Mouse (Mus musculus) megakaryocyte, adult 5-6 weeks (primary cell): ENCODE data around the gene Trappc6b. TPM values are rescaled to one million over a fixed set of nuclear protein-coding genes. Genes with fewer than 3 reads are reported as not detected.
"Not testable (repeated sequence)": the region's sequence is repeated elsewhere in the genome, so short reads cannot be mapped to it uniquely, and the experiment has no call there.

Experiments used
- ATAC-seq: 2 replicates; pipeline ENCODE4 v1.8.0; 2016; ENCODE audit warnings: mild to moderate bottlenecking, inconsistent platforms; ENCODE audit not compliant: poor library complexity, severe bottlenecking
- total RNA-seq, 2 experiments: library from RNA; stranded (forward) in 1 of 2; stranded (reverse) in 1 of 2; fragments of 153-499, 151-499 nt in 1 of 2; fragments of 221-1000, 200-1000 nt in 1 of 2; gene quantifications; 2 replicates each; pipeline versions ENCODE4 v1.2.3 to v1.2.4; 2015 to 2017

Gene Trappc6b
- 86.7 and 89.7 TPM in 2 replicates for total RNA-seq (2015)
- 47.0 and 65.2 TPM in 2 replicates for total RNA-seq (2017)

DNA sequence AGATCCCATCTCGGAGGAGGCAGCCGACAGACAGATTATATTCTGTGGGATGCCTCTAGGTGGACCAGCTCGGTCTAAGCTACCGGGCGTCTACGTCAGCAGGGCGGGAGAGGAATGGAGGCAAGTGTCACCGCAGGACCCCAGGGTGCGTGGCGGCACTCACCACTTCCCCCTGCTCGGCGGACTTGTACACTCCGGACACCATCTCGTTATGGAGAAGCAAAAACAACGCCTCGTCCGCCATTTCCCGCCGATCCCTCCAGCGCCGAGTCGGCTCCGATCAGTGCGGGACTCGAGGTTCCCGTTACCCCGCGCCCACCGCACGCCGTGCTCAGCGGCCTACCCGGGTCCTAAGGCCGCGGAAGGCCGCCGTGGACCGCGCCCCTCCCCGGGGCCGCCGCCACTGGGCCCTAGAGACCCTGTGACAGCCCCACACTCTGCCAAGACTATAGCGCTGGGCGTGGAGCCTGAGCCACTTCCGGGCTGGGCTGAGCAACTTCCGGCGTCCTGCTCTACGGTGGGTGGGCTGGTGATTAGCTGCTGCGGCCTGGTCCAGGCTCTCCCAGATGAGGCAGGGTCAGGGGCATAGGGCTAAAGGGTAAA, at the start of gene Trappc6b:
Gene Trappc6b, minus strand, starts transcription at position 480 of the 603 bp plus-strand sequence.
- peak; percentile 93 for ATAC-seq

DNA sequence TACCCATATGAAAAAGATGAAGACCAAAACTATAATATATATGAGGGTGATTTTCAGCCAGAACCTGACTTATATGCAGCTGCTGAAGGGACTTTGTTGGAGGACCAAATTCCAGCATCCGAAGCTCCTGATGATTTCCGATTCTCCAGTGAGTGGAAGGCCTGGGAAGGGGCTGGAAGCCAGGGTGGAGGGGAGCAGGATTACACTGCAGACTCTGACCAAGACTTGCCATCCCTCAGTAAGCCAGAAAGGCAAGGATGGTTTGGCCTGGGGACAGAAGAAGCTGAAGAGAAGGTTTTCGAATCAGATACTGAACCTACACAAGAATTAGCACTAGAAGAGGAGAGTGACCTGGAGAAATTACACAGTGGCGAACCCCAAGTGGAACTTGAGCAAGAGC, 46.7 kb upstream of the Trappc6b start:
- ATAC-seq: no peak

DNA sequence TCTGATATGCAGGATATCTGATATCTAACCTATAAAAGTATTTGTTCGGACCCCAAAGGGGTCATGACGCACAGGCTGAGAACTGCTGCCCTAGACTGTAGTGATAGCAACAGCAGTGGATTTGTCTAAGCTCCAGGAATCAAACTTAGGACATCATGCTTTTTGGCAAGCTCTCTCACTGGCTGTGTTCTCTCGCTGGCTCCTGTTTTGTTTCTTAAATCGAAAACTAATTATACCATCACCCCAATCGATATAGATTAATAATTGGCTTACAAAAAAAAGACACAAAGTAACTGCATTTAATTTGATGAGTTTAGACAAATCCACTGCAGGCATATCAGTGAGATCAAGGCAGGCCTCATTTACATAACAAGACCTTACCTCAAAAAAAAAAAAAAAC, 45.2 kb upstream of the Trappc6b start:
- ATAC-seq: no peak

DNA sequence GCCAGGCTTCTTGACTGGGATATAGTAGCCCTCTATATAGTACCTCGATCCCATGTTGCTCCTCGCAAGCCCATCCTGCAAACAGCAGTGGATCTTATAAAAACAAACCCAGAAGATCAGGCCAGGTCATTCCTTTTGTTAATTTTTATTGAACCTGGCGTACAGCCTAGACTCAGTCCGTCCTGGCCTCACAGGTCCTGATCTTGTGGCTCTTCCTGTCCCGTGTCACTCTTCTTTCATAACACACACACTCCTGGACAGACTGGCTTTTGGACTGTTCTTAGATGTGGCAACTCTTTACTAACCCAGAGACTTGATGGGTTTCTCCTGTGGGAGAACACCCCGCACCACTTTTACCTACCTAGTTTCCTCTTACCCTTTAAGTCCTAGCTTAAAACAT, 44.6 kb upstream of the Trappc6b start:
- no peak for ATAC-seq

DNA sequence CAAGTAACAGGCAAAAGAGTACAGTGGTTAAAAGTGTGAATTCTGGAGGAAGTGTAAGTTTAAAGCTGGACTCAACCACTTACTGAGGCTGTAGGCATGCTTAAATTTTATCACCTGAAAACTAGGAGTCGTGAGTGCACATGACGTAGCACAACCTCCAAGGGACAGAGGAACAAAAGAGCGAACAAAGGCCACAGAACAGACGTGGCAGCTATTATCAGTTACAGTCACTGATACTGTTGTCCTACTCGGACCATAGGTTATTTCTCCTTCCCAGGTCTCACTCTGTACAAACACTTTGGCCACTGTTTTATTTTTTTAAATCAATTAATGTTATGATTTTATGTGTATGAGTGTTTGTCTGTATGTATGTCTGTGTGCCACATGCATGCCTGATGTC, 43.5 kb upstream of the Trappc6b start:
- ATAC-seq: no peak

DNA sequence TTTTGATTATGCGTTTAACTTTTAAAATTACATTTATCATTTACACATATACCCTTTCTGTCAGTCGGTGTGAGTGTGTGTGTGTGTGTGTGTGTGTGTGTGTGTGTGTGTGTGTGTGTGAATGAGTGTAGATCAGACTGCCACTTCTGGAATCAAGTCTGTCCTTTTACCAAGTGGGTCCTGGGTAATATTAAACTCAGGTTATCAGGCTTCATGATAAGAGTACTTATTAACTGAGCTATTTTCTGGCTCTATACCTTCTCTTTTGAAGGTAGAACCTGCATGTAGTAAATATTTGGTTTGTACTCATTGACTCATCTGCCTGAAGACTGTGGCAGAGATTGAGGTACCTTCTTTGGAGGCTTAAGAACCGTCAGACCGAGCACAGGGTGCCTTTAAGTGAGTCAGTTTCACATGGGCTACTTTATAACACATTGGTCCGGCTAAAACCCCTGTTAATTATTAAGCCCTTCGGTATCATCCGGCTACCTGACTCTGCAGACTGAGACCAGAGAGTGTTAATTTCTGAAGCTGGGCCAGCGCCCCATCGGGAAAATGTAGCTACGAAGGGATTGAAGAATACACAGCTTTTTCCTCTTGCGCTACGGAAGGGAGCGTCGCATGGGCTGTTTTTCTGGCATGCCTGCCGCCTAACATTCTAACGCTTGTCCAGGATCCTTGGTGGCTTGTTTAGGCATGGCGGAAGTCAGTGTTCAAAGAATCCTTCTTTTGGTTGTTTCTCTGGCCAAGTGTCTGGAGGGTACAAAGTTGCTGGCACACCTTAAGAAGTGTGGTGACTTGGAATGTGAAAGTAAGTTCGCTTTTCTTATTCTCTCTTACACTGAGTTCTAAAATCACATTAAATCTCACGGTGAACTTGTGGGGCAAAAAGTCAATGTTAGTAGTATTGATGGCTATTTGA, 34.1 kb upstream of the Trappc6b start, which contains the start of gene Mia2:
Gene Mia2, plus strand, starts transcription at position 696 of the 922 bp plus-strand sequence.
- no peak for ATAC-seq

DNA sequence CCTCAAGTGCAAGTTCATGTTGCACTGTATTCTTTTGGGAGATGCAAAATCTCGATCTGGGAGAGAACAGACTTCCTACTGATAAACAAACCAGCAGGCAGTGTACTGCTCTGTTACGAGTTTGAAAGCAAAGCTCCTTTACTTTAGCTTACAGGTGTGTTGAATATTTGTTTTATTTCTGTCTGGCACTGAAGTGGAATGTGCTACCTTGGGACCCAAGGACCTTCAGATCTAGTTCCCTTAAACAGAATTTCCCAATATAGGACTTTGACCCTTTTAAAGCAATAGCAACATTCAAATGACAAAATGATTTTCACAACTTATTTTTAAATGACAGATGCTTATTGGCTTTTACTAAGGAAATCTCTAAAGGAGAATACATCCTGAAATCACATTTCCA, 32.3 kb upstream of the Trappc6b start:
- ATAC-seq: no peak

DNA sequence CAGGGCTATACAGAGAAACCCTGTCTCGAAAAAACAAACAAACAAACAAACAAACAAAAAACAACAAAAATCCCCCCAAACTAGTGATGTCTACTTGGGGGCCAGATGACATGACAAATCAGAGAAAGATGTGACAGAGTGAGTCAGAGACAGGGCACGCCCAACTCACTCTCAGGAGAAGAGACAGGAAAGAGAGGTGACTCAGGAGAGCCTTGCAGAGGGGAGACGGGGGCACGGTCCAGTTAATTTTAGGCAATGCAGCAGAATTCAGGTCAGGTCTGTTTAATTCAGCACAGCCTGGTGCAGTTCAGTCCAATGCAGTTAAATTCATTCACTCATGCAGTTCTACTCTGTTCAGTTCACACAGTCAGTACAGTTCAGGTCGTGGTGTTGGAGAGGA, 24.9 kb upstream of the Trappc6b start:
- ATAC-seq: no peak

DNA sequence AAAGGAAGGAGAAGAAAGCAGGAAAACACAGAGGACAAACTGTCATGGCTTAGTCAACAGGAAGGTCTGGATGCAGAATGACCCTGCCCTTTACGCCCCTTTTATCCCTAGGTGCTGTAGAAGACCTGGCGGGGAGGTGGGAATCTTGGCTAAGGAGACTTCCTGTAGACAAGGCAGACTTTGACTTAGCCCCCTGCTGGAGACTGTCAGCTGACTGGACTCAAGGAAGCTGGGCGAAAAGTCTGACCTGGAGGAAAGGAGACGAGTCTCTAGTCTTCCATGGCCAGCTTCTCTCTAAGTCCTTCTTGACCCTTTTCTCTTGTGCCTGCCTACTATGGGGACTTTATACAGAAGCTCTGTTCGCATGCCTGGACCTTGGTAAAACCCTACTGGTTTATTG, 23.2 kb upstream of the Trappc6b start:
- no peak for ATAC-seq

DNA sequence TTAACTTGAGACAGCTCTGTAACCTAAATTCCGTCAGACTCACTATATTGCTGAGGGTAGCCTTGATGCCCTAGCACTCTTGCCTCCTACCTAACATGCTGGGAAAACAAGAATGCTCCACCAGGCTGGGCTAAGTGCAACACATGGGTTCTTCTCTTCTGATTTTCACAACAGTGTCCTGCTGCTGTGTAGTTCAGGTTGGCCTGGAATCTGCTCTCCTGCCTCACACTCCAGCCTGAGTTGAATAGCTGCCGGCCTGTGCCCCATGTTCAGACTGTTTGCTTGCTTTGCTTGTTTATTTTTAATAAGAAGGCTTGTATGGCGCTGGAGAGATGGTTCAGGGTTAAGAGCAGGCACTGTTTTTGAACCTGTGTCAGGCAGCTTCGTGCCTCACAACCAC, 19.2 kb upstream of the Trappc6b start:
- no peak for ATAC-seq

DNA sequence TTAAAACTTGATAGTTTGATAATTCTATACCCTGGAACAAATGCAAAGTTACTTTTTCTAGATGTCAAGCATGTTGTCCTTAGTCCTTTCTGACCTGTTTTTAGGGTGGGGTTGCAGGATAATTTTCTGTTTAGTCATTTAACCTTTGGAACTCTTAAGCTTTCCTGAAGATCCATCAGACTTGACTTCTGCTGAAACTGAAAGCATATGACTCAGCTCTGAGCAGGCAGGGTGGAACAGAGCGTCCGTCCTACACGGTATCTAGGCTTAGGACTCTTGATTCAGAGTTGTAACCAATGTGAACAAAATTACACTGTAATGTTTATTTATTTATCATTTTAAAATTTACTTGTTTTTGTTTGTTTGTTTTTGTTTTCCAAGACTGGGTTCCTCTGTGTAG, 16.6 kb upstream of the Trappc6b start:
- ATAC-seq: no peak

DNA sequence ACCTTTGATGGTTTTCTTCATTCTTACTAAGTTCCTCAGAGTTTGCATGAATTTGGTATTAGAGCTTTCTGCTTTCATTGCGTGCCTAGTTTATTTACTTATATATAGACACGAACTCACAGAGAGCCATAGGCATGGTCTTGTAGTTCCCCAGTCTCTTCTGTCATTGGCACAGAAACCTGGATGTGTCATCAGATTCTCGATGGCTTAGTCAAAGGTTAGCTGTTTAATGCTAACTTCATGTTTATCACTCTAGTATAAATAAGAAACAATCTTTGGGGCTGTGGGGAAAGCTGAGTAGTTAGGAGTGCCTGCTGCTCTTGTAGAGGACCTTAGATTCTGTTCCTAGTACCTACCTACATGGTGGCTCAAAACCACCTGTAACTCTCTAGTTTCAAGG, 15.7 kb upstream of the Trappc6b start:
- no peak for ATAC-seq

DNA sequence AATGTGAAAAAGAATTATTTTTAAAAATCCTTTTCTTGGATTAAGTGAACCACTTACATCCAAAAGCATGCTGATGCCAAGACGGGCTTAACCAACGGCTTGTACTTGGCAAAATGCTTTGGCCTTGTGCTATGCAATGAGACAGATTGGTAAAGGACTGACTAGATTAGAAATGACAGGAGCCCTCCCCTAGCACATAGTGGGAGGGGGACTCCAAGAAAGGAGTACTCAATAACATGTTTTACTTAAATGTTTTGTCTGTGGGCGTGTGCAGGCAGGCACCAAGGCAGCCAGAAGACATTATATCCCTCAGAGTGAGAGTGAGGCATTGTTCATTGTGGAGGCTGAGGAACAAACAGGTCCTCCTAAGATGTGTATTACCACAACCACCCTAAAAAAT, 12.8 kb upstream of the Trappc6b start:
- no peak for ATAC-seq

DNA sequence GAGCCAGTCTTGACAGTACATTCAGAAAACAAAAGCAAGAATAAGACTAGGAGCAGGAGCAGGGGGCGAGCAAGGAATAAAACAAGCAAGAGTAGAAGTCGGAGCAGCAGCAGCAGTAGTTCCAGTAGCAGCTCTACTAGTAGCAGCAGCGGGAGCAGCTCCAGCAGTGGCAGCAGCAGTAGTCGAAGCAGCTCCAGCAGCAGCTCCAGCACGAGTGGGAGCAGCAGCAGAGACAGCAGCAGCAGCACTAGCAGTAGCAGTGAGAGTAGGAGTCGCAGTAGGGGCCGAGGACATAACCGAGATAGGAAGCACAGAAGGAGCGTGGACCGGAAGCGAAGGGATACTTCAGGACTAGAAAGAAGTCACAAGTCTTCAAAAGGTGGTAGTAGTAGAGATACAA, 11.0 kb upstream of the Trappc6b start:
- ATAC-seq: no peak

DNA sequence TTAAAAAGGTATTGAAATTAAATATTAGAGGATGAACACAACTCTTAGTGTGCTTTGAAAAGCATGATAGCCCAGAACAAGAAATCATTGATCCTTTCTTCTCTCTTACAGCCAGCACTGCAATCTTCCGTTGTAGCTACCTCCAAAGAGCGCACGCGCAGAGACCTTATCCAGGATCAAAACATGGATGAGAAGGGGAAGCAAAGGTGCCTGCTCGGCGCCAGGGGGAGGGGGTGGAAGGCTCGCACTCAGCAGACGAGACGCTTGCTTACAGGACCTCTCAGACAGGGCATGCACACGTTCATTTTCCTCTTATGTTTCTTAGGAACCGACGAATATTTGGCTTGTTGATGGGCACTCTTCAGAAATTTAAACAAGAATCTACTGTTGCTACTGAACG, 7.5 kb upstream of the Trappc6b start:
- ATAC-seq: no peak

DNA sequence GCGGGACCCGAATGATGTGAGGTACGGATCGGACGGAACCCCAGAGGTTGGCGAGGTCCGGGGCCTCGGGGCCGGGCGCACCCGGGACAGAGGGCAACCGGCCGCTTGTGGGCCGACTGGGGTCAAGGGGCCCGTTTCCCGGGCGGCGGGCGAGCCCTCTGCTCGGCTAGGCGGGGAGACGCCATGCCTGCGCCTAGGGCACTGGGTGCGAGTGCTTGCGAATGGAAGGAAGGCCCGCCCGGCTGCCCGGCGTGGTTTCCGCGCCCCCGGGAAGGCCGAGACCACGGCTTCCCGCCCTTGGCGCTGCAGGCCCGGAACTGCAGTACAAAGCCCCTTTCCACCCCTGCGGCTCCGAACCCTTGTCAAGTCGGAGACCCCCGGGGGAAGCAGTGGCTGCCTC, 5.8 kb upstream of the Trappc6b start:
- ATAC-seq: peak; percentile 1; the same call in 1 of the 2 replicates

DNA sequence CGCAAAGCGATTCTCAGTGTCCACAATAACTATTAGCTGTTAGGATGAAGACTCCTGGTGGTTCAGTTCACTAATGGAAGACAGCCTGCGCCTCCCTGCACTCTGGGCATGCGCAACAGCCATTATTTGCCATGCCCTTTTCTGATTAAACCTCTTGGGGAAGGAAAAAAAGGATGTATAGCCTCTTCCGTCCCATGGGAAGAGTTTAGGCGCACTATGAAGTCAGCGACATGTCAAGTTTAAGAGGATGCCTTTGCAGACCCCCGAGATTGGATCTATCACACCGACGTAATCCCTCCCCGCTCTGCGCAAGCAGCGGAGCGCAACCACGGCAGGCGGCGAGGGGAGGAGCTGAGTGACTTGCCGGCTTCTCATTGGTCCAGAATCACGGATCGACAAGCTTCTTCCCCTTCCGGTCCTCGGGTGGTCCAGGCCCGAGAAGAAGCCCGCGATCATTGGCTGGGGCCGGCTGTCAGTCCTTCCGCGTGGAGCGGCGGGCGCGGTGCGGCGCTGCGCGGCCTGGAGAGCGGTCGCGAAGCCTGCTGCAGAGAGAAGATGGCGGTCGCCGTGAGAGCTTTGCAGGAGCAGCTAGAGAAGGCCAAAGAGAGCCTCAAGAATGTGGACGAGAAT, 5.3 kb upstream of the Trappc6b start, which contains the start of gene Pnn:
Gene Pnn, plus strand, starts transcription at position 437 of the 630 bp plus-strand sequence.
- ATAC-seq: peak; percentile 99

DNA sequence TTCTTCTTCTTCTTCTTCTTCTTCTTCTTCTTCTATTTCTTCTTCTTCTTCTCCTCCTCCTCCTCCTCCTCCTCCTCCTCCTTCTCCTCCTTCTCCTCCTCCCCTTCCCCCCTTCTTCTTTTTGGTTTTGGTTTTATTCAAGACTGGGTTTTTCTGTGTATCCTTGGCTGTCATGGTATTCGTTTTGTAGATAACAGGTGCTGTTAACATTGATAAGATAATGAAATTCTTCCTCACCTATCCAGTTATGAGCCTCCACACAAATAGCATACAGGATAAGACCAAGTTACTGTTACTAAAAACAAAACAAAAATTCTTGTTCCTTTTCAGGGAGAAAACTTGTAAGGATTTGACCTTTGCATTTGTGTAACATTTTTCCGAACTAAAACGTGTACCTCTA, 4.5 kb upstream of the Trappc6b start:
- ATAC-seq: no peak

DNA sequence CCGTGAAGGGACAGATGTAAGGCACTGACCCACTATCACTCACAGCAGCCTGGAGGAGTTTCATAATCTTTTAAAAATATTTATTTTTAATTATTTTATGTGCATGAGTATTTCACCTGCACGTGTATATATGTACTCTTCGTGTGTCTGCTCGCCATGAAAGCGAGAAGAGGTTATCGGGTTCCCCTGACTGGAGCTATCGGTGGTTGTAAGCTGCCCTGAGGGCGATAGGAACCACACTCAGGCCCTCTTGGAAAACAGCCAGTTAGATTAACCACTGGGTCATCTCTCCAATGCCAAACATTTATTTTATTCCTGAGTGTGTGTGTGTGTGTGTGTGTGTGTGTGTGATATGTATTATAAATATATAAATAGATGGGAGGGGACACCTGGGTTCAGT, 3.6 kb upstream of the Trappc6b start:
- ATAC-seq: no peak

DNA sequence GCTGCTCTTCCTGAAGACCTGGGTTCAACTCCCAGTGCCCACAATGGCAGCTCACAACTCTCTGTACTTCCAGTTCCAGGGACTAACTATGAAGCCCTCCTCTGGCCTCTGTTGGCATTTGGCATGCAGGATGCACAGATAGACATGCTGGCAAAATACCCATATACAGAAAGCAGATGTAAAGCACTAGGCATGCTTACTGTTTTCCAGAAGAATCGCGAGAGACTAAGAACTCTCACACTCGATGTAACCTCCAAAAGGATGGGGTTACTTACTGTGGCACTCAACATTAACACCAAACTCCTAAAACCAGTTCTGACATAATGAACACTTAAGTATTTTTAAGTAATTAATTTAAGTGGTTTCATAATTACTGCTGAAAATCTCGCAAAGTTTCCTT, 950 bp downstream of the Trappc6b start:
- no peak for ATAC-seq

DNA sequence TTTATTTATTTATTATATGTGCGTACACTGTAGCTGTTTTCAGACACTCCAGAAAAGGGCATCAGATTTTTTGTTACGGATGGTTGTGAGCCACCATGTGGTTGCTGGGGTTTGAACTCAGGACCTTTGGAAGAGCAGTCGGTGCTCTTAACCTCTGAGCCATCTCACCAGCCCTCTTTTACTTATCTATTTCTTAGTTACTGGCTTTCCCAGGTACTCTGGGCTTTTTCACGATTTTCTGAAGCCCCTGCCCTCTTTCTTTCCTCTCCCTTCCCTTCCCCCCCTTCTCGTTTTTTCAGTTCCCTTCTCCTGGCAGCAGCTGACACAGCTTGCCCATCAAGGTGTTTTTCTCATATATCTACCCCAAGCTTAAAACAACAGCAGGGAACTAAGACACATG, 3.0 kb downstream of the Trappc6b start:
- not testable (repeated sequence) for ATAC-seq

DNA sequence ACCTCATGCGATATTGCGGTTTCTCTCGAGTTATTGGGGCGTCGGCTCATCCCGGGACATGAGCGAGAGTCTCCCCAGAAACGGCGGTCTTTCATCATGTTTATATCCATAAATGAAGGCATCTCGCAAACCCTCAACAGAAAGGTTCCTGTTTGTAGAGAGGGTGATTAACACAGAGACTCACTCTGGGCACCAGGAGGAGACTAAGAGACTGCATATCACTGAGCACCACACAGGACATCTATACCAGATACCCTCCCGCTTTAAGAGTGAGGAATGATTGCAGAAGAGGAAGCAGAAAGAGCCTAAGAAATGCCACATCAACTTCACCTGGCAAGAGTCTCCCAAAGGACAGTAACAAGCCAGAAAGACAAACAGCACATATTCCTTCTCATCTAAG, 5.0 kb downstream of the Trappc6b start:
- ATAC-seq: no peak
